Mouse (Mus musculus) urinary bladder, adult 2 months (tissue): ENCODE results near the gene Grm5. TPM values are rescaled to one million over a fixed set of nuclear protein-coding genes. Genes with fewer than 3 reads are reported as not detected.

Source experiments
- DNase-seq: peaks from one replicate; pipeline ENCODE4 v3.0.0; 2022; ENCODE audit warnings: low spot score
- polyA plus RNA-seq: library from polyadenylated mRNA; depleted of rRNA; stranded (reverse); fragments of >200 nt; gene quantifications from 2 replicates; pipeline ENCODE4 v1.2.3, GENCODE M21; 2012; rRNA removed

Gene Grm5
- polyA plus RNA-seq, 1 experiment = not detected

GRCm38 (mm10) chr7:88159542-88160241, 575.7 kb downstream of the Grm5 start:
- DNase-seq = no peak

- no peak for DNase-seq
Measured at GRCm38 (mm10) chr7:88161586-88161985, 577.6 kb downstream of the Grm5 start.

Other genes starting within 250 kb of the Grm5 start
- gene Tyr, start 90.7 kb upstream of the Grm5 start, polyA plus RNA-seq = not detected in 2 replicates